Mouse (Mus musculus) embryonic fibroblast, embryonic 13.5 days (primary cell): Measurements from ENCODE around the gene Kptn. TPM values are rescaled to one million over a fixed set of nuclear protein-coding genes. Genes with fewer than 3 reads are reported as not detected.

Experiments used
- H3K27ac ChIP-seq: 2 replicates; pipeline ENCODE4 v1.5.1; 2012; ENCODE audit warnings: low read length, control low read depth, inconsistent platforms; ENCODE audit not compliant: insufficient read depth
- H3K4me1 ChIP-seq: 2 replicates; pipeline ENCODE4 v1.6.1; 2011; ENCODE audit warnings: low read length; ENCODE audit not compliant: control insufficient read depth, insufficient read depth
- H3K4me3 ChIP-seq: 2 replicates; pipeline ENCODE4 v1.5.1; 2011; ENCODE audit warnings: mild to moderate bottlenecking, control low read depth, low read length; ENCODE audit not compliant: insufficient read depth
- CTCF ChIP-seq: IDR thresholded peaks from 2 replicates; pipeline ENCODE4 v1.5.1; 2011; ENCODE audit warnings: mild to moderate bottlenecking, control low read depth, low read length, moderate library complexity, borderline replicate concordance; ENCODE audit not compliant: insufficient read depth
- POLR2A ChIP-seq: IDR thresholded peaks from 2 replicates; pipeline ENCODE4 v1.6.1; 2011; ENCODE audit warnings: low read depth, mild to moderate bottlenecking, control low read depth, low read length, moderate library complexity
- polyA plus RNA-seq: library from polyadenylated mRNA; stranded (reverse); fragments of >200 nt; gene quantifications from 2 replicates; pipeline ENCODE4 v1.2.4, GENCODE M21; 2011; ENCODE audit warnings: low read depth; ENCODE audit not compliant: missing spikeins, insufficient read length

Kptn gene
- polyA plus RNA-seq, 1 experiment = 13.9 TPM

DNA sequence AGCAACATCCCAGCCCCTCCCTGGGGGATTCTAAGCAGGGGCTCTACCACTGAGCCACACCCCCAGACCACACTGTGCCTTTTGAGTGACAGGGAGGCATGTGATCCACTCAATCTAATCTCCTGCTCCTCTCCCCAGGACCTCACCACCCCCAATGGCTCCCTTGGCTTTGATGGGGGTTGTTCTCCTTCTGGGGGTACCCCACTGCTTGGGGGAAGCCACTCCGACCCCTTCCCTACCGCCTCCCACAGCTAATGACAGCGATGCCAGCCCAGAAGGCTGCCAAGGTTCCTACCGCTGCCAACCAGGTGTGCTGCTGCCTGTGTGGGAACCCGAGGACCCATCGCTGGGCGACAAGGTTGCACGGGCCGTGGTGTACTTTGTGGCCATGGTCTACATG is 14.0 kb downstream of the Kptn start:
- no peak for TF ChIP-seq CTCF
- no peak for TF ChIP-seq POLR2A
- no peak overlapping the region for H3K27ac ChIP-seq
- no peaks in the 10 kb centered on the region for H3K4me1 ChIP-seq
- no peak overlapping the region for H3K4me3 ChIP-seq

DNA sequence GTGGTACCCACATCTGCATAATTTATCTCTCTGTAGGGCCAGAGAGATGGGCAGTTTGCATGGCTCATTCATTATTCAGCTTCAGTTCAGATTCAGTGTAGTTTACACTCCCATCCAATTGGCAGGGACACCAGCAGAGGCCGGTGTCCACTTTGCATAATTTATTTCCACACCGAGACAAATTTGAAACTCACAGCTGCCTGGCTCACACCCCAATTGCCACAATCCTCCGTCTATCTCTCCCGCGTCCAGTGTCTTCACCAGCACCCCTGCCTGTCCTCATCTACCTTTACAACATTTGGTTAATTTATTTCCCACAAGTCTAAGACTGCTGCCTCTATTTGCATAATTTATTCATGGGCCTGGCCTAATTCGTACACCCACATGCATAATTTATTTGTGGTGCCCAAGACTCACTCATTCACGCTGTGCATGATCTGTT is 15.3 kb downstream of the Kptn start:
- H3K4me1 ChIP-seq = no peaks in the 10 kb centered on the region

DNA sequence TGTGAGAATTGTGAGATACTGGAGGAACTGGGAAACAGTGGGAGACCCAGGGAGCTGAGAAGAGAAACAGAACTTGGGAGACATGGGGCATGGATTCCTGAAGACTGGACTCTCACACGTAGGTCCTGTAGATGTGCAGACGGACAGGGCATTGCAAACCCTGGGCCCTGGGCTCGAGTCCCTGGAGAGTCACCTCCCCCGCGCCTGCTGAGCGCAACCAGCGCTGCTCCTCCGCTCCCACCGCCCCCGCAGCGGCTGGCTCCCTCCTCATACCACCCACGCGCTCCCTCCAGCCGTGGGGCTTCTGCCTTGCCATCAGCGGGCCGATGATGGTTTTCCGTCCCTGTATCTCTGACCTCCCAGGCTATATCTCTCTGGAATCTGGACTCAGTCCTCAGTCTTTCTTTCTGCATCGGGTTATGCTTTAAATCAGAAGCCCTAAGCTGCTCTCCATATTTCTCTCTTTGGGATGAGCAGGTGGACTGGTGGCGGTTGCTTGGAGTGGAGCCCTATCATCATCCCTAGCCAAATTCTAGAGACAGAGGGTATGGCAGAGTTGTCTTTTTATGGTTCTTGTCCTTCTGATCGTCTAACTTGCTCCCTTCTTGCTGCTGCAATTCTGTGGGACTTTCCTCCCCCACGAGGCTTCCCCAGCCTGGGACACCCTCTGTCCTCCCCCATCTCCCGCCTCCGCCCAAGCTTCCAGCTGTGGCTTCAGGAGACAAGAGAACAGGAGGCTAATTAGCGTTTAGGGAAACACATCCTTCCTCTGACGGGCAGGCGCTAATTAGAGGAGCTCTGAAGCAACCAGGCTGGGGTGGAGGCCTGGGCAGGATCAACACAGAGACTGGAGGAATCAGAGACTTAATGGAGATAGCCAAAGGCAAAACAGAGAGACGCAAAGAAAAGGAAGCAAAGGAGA is 27.1 kb downstream of the Kptn start:
- Histone ChIP-seq H3K27ac (no peak overlapping the region), H3K4me1 (no peaks in the 10 kb centered on the region), H3K4me3 (no peak overlapping the region)
- no peak for TF ChIP-seq CTCF
- TF ChIP-seq POLR2A = no peak

More for the DNA sequence above, 15.3 kb downstream of the Kptn start:
- H3K27ac ChIP-seq = no peak overlapping the region
- TF ChIP-seq POLR2A (no peak), CTCF (no peak)
- no peak overlapping the region for H3K4me3 ChIP-seq

DNA sequence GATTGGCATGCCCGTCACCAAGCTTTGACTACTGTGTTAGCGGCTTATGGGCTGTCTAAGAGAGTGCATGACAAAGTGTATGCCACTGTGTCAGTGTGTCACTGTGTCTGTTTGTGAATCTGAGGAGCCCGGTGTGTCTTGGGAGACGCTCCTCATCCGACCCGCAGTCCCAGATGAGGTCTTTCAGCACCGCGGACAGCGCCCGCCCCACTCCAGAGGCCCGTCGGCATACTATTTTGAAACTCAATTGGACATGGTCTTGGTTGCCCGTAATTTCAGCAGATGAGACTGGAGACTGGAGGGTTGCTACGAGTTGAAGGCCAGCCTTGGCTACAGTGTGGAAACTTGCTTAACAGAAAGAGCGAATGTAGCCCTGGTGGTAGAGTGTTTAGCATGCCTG is 27.9 kb downstream of the Kptn start:
- TF ChIP-seq CTCF = no peak
- no peak for TF ChIP-seq POLR2A
- H3K27ac ChIP-seq = no peak overlapping the region
- no peak overlapping the region for H3K4me3 ChIP-seq
- H3K4me1 ChIP-seq = no peaks in the 10 kb centered on the region

DNA sequence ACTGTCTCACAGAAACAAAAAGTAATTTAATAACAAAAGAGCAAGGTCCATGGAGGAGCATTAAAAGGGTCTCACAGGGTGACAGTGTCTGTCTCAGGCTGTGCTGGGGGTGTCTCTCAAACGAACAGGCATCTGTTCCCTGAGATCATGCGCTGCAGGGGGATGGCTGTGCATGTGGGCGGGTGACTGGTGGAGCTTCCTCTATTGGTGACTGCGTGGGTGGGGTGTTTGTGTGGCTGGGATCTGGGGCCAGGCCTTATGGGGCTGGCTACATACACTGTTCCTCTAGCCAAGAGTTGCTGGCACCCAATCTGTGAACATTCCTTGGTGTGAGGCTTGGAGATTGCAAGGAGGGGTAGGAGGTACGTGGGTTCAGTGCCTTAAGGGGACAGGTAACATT is 29.5 kb downstream of the Kptn start:
- Histone ChIP-seq H3K27ac (no peak overlapping the region), H3K4me3 (no peak overlapping the region), H3K4me1 (no peaks in the 10 kb centered on the region)
- no peak for TF ChIP-seq POLR2A

DNA sequence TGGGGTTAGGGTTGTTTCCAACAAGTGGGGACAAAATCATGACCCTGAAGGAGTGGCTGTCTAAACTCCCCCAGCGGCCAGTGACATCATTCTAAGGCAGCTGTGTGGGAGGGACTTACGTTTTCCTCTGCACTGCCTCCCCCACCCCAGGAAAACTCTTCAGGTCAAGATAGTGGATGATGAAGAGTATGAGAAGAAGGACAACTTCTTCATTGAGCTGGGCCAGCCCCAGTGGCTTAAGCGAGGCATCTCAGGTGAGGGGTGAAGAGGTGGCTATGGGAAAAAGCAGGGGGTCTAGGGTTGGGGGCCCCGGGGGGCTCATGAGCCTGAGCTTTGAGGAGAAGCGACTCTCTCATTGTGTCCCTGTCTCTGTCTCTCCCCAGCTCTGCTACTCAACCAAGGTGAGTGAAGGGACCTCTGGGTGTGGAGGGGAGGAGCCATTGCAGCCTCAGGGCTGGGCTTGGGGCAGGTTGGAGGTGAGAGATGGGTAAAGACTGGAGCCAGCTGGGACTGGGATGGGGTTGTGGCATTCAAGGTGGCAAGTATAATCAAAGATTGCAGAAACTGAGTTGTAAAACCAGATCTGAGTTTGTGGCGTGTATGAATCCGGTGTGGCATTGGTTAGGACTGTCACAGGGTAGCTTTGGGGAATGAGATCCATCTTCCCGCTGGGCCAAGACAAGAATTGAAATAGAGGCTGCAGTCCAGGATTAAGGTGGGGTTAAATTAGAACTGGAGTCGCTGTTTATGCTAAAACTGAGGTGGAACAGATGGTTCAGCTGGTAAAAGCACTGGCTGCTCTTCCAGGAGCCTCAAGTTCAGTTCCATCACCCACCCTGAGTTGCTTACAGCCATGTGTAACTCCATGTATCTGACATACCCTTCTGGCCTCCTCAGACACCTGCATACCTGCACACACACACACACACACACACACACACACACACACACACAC is 30.8 kb downstream of the Kptn start:
- no peak overlapping the region for H3K27ac ChIP-seq
- no peaks in the 10 kb centered on the region for H3K4me1 ChIP-seq
- H3K4me3 ChIP-seq = no peak overlapping the region
- TF ChIP-seq POLR2A (no peak), CTCF (no peak)

DNA sequence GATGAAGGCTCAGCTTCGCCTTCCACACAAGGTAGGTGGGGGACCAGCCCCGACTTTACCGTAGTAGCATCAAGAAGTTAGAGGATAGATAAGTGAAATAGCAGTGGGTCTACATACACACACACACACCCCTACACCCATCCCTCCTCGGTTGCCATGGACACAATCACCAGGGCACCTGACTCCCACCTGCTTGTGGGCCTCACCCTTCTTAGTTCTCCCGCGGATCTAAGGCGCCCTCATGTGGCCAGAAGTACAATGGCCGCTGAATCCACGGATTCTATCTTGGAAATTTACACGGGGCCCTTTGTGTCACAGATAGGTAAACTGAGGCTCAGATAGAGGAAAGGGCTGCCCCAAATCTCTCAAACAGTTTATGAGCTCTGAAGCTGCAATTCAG is 33.8 kb downstream of the Kptn start:
- TF ChIP-seq POLR2A (no peak), CTCF (peak; percentile 42; the same call in 1 of the 2 replicates)
- Histone ChIP-seq H3K4me3 (no peak overlapping the region), H3K27ac (no peak overlapping the region), H3K4me1 (no peaks in the 10 kb centered on the region)

DNA sequence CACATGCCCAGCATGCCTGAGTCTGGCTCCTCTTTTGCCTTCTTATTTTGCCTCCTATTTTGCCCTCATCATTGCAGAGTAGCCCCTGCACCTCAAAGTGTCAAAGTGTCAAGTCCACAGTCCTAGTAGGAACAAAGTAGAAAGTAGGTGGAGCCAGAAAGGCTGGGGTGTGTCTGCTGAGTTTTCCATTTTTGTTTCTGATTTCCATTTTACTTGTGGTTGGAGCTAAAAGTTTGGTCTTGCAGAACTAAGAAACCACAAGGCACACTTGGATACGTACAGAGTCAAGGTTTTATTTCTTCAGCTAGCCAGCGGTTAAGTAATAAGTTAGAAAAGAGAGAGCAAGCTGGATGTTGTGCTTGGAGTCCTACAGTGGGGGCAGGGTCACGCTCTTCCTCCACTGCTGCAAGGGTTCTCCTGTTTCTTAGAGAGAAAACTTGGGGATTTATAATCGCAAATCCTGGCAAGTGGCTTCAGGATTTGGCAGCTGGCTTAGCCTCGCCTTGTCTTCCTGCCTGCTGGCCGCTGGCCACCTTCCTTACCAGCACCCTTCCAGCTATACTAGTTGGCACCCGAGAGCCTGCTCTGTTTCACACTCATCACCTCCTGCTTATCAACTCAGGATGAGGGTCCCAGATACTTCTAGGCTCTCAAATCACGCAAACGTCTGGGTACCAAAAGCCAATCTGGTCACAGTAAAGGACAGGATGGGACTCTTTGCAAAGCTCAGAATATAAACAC is 35.6 kb downstream of the Kptn start:
- TF ChIP-seq CTCF (no peak), POLR2A (no peak)
- Histone ChIP-seq H3K27ac (no peak overlapping the region), H3K4me1 (no peaks in the 10 kb centered on the region), H3K4me3 (no peak overlapping the region)

DNA sequence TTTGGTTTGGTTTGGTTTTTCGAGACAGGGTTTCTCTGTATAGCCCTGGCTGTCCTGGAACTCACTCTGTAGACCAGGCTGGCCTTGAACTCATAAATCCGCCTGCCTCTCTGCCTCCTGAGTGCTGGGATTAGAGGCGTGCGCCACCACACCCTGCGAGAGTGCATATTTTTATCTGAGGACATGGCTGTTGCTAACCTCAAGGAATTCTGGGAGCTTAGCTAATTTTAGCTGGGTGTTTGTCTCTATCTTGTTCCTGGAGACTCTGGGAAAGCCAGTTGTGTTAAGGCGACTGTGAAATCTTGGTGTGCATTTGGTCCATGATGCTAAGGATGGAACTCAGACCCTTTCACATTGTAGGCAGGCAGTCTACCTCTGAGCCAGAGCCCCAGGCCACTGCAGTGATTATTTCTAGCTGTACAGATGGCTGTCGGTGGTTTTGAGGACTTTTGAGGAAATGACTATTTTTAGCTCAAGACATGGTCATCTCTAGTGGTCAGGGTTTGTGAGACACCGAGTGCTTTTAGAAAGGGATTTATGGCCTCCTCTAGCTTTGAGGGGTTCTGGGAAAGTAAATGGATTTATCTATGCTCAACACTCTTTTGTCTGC is 36.5 kb downstream of the Kptn start:
- no peak for TF ChIP-seq POLR2A
- TF ChIP-seq CTCF = no peak
- H3K4me1 ChIP-seq = no peaks in the 10 kb centered on the region
- no peak overlapping the region for H3K27ac ChIP-seq
- H3K4me3 ChIP-seq = no peak overlapping the region
